Mouse (Mus musculus) ES-Bruce4 (cell line): ENCODE data around the gene Pip4k2b.

Experiments
- CTCF ChIP-seq: IDR thresholded peaks from one replicate; pipeline ENCODE4 v1.8.1; 2011; ENCODE audit warnings: low read depth, low read length
- EP300 ChIP-seq: IDR thresholded peaks from 2 replicates; pipeline ENCODE4 v1.6.1; 2011; ENCODE audit warnings: low read depth, low read length; ENCODE audit not compliant: insufficient read depth
- POLR2A ChIP-seq: IDR thresholded peaks from one replicate; pipeline ENCODE4 v1.8.1; 2011; ENCODE audit warnings: low read length; ENCODE audit not compliant: insufficient read depth

- TF ChIP-seq POLR2A (no peak), CTCF (peak; percentile 92), EP300 (no peak)
These were observed 54.6 kb downstream of the Pip4k2b start for GRCm38 (mm10) chr11:97689861-97690260.
